In the genomic region with DNA sequence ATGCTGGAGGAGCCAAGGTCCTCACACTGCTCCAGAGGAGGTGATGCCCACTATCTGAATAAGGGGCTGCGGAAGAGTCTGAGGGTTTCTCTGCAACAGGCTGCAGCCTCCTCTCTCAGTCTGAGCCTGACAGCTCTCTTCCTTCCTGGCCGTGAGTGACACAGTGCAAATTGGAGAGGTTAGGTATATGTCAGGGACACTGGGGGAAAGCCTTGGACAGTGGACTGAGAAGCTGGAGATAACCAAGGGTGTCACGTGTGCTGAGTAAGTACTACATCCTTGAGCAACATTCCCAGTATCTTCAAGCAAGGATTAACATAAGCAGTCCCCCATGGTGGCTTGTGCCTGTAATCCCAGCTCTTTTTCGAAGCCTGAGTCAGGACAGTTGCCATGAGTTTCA, we compare ENCODE assay signal across 21 mouse cellular contexts. TPM values are rescaled to one million over a fixed set of nuclear protein-coding genes. Genes with fewer than 3 reads are reported as not detected.
"Had no signal": no experiment of that assay in that cellular context is flagged by ENCODE, and none has a peak within 500 bp of the region (broad histone marks: within the 10 kb centered on the region; RNA-seq: fewer than 3 reads in every experiment).

No protein-coding gene starts in this region.

- H3K36me3 ChIP-seq: neural tube, embryonic 15.5 days; stomach, embryonic 15.5 days had no signal

- H3K4me1 ChIP-seq: stomach, embryonic 15.5 days had no signal

- DNase-seq: retina, postnatal 1 day; right cerebral cortex, adult 18-20 months; right cerebral cortex, postnatal 14 days; right cerebral cortex, postnatal 25 days; right cerebral cortex, postnatal 4 days; spleen, adult 18-20 months; thymus, adult 18-20 months; thymus, adult 2 months; thymus, postnatal 14 days; thymus, postnatal 25 days; thymus, postnatal 36 days; thymus, postnatal 4 days had no signal

- H3K4me3 ChIP-seq: neural tube, embryonic 15.5 days; stomach, embryonic 15.5 days had no signal

- H3K27me3 ChIP-seq: neural tube, embryonic 15.5 days; stomach, embryonic 15.5 days had no signal

- H3K9me3 ChIP-seq: neural tube, embryonic 15.5 days; stomach, embryonic 15.5 days had no signal

- H3K27ac ChIP-seq: neural tube, embryonic 15.5 days; stomach, embryonic 15.5 days; stomach, postnatal 0 days had no signal

RNA-seq across cellular contexts. Expression of gene 1700125H20Rik, which starts 8.2 kb away (rescaled TPM):
- total RNA-seq: neutrophil, adult 5-6 weeks had no signal
- polyA plus RNA-seq: small intestine, adult 2 months; spleen, adult 2 months; stomach, embryonic 14.5 days; stomach, embryonic 15.5 days; stomach, embryonic 16.5 days; stomach, postnatal 0 days; thymus, adult 2 months; urinary bladder, adult 2 months had no signal
